Mouse (Mus musculus) forebrain, postnatal 0 days (tissue): Measurements from ENCODE around the gene Emilin2. TPM values are rescaled to one million over a fixed set of nuclear protein-coding genes. Genes with fewer than 3 reads are reported as not detected.

Experiments used
- ATAC-seq: fragments of 200-750 bp; cut with Nextera tagmentation; 2 replicates; pipeline ENCODE4 v1.8.0; 2017; ENCODE audit warnings: mild to moderate bottlenecking, moderate library complexity
- DNase-seq: peaks from one replicate; pipeline ENCODE4 v3.0.0-alpha.2; 2015
- H3K27ac ChIP-seq: fragments of 300-500 bp; sonication (generic); 2 replicates; pipeline ENCODE4 v1.5.1; 2014; ENCODE audit warnings: low read depth, mild to moderate bottlenecking, antibody characterized with exemption, low read length, moderate library complexity, mixed read lengths
- H3K27me3 ChIP-seq: fragments of 300-500 bp; sonication (generic); 2 replicates; pipeline ENCODE4 v1.6.1; 2014; ENCODE audit warnings: mild to moderate bottlenecking, low read length, mixed read lengths; ENCODE audit not compliant: insufficient read depth
- H3K36me3 ChIP-seq: fragments of 300-500 bp; sonication (generic); 2 replicates; pipeline ENCODE4 v1.6.1; 2014; ENCODE audit warnings: mild to moderate bottlenecking, moderate library complexity; ENCODE audit not compliant: insufficient read depth
- H3K4me1 ChIP-seq: fragments of 300-500 bp; sonication (generic); 2 replicates; pipeline ENCODE4 v1.6.1; 2014; ENCODE audit warnings: antibody characterized with exemption; ENCODE audit not compliant: insufficient read depth
- H3K4me2 ChIP-seq: fragments of 300-500 bp; sonication (generic); 2 replicates; pipeline ENCODE4 v1.6.1; 2014; ENCODE audit warnings: low read depth, mild to moderate bottlenecking, moderate library complexity
- H3K4me3 ChIP-seq: fragments of 300-500 bp; sonication (generic); 2 replicates; pipeline ENCODE4 v1.5.1; 2014; ENCODE audit warnings: low read depth, low read length, mixed read lengths
- H3K9ac ChIP-seq: fragments of 300-500 bp; sonication (generic); 2 replicates; pipeline ENCODE4 v1.6.1; 2014; ENCODE audit warnings: mild to moderate bottlenecking
- H3K9me3 ChIP-seq: fragments of 300-500 bp; sonication (generic); 2 replicates; pipeline ENCODE4 v1.6.1; 2016; ENCODE audit warnings: low read length
- CTCF ChIP-seq: sonication (generic); IDR thresholded peaks from 2 replicates; pipeline ENCODE4 v1.5.1; 2016; ENCODE audit warnings: antibody characterized with exemption, control low read depth, low read depth
- WGBS: fragments of 180-500 bp; shearing (Covaris S2); extraction: QIAGEN DNeasy Blood & Tissue Kit; methylation state at CpG from one replicate; pipeline ENCODE4 v1.1.7; 2014; 5-methylcytosine and 5-hydroxymethylcytosine counted together
- polyA plus RNA-seq: library from polyadenylated mRNA; unstranded; fragments of >200 nt; fragmentation: Nextera tagmentation; extraction: Ambion mirVana; gene quantifications from 2 replicates; pipeline ENCODE4 v1.2.1, GENCODE M21; 2015
- total RNA-seq: library from RNA; depleted of rRNA; stranded (reverse); fragments of >200 nt; gene quantifications from 2 replicates; pipeline ENCODE4 v1.2.3, GENCODE M21; 2014

Emilin2 gene
- total and polyA plus RNA-seq, 2 experiments from 2014 or later: 2.0 to 3.2 TPM

GRCm38 (mm10) chr17:71213666-71214065 lies 98.1 kb downstream of the Emilin2 start:
- Histone ChIP-seq H3K27me3 (no peaks in the 10 kb centered on the region), H3K4me3 (no peak overlapping the region), H3K9me3 (no peaks in the 10 kb centered on the region), H3K4me2 (no peak overlapping the region), H3K27ac (no peak overlapping the region), H3K36me3 (no peaks in the 10 kb centered on the region), H3K9ac (no peak overlapping the region), H3K4me1 (no peaks in the 10 kb centered on the region)
- TF ChIP-seq CTCF: no peak
- no peak for DNase-seq
- 88% methylated on average over 1 of the region's 1 CpGs for WGBS
- ATAC-seq: no peak

GRCm38 (mm10) chr17:71211962-71212646 lies 99.7 kb downstream of the Emilin2 start:
- 71% methylated on average over 6 of the region's 6 CpGs for WGBS
- DNase-seq (no peak), ATAC-seq (no peak)
- Histone ChIP-seq H3K27ac (no peak overlapping the region), H3K9me3 (no peaks in the 10 kb centered on the region), H3K27me3 (no peaks in the 10 kb centered on the region), H3K9ac (no peak overlapping the region), H3K4me2 (no peak overlapping the region), H3K4me1 (no peaks in the 10 kb centered on the region), H3K4me3 (no peak overlapping the region), H3K36me3 (no peaks in the 10 kb centered on the region)
- TF ChIP-seq CTCF: no peak

- no peak overlapping the region for H3K27ac ChIP-seq
- no peak overlapping the region for H3K9ac ChIP-seq
- no peak for TF ChIP-seq CTCF
- DNase-seq (no peak), ATAC-seq (no peak)
- H3K36me3 ChIP-seq: no peaks in the 10 kb centered on the region
- no peaks in the 10 kb centered on the region for H3K4me1 ChIP-seq
- no peaks in the 10 kb centered on the region for H3K27me3 ChIP-seq
- no peak overlapping the region for H3K4me3 ChIP-seq
- H3K4me2 ChIP-seq: no peak overlapping the region
- 80% methylated on average over 3 of the region's 3 CpGs for WGBS
- no peaks in the 10 kb centered on the region for H3K9me3 ChIP-seq
These were observed 101.8 kb downstream of the Emilin2 start for GRCm38 (mm10) chr17:71209936-71210335.

- Histone ChIP-seq H3K9me3 (no peaks in the 10 kb centered on the region), H3K27ac (no peak overlapping the region), H3K27me3 (no peaks in the 10 kb centered on the region), H3K4me3 (no peak overlapping the region), H3K4me2 (no peak overlapping the region), H3K36me3 (no peaks in the 10 kb centered on the region), H3K9ac (no peak overlapping the region), H3K4me1 (no peaks in the 10 kb centered on the region)
- 80% methylated on average over 1 of the region's 1 CpGs for WGBS
- DNase-seq: no peak
- ATAC-seq: no peak
- TF ChIP-seq CTCF: no peak
These were observed 102.9 kb downstream of the Emilin2 start for GRCm38 (mm10) chr17:71208921-71209320.

- Histone ChIP-seq H3K27me3 (no peaks in the 10 kb centered on the region), H3K4me1 (no peaks in the 10 kb centered on the region), H3K4me2 (no peak overlapping the region), H3K36me3 (no peaks in the 10 kb centered on the region), H3K27ac (no peak overlapping the region), H3K9me3 (no peaks in the 10 kb centered on the region), H3K9ac (no peak overlapping the region), H3K4me3 (no peak overlapping the region)
- ATAC-seq (no peak), DNase-seq (no peak)
- TF ChIP-seq CTCF: no peak
- 91% methylated on average over 1 of the region's 1 CpGs for WGBS
These were observed 103.4 kb downstream of the Emilin2 start for GRCm38 (mm10) chr17:71208376-71208775.

GRCm38 (mm10) chr17:71207268-71207667 lies 104.5 kb downstream of the Emilin2 start:
- ATAC-seq (no peak), DNase-seq (no peak)
- H3K4me3 ChIP-seq: no peak overlapping the region
- H3K9ac ChIP-seq: no peak overlapping the region
- H3K27me3 ChIP-seq: no peaks in the 10 kb centered on the region
- no peaks in the 10 kb centered on the region for H3K36me3 ChIP-seq
- H3K9me3 ChIP-seq: no peaks in the 10 kb centered on the region
- no peak overlapping the region for H3K27ac ChIP-seq
- H3K4me1 ChIP-seq: no peaks in the 10 kb centered on the region
- no peak overlapping the region for H3K4me2 ChIP-seq
- no peak for TF ChIP-seq CTCF
- 96% methylated on average over 3 of the region's 3 CpGs for WGBS

- no peak overlapping the region for H3K27ac ChIP-seq
- H3K4me2 ChIP-seq: no peak overlapping the region
- DNase-seq (no peak), ATAC-seq (no peak)
- H3K9me3 ChIP-seq: no peaks in the 10 kb centered on the region
- no peaks in the 10 kb centered on the region for H3K4me1 ChIP-seq
- TF ChIP-seq CTCF: no peak
- no peak overlapping the region for H3K9ac ChIP-seq
- no peaks in the 10 kb centered on the region for H3K36me3 ChIP-seq
- no peaks in the 10 kb centered on the region for H3K27me3 ChIP-seq
- no peak overlapping the region for H3K4me3 ChIP-seq
- WGBS: 88% methylated on average over 12 of the region's 12 CpGs
These were observed 105.5 kb downstream of the Emilin2 start for GRCm38 (mm10) chr17:71206136-71206893.
